ENCODE assay signal across 20 mouse cellular contexts in the genomic region with DNA sequence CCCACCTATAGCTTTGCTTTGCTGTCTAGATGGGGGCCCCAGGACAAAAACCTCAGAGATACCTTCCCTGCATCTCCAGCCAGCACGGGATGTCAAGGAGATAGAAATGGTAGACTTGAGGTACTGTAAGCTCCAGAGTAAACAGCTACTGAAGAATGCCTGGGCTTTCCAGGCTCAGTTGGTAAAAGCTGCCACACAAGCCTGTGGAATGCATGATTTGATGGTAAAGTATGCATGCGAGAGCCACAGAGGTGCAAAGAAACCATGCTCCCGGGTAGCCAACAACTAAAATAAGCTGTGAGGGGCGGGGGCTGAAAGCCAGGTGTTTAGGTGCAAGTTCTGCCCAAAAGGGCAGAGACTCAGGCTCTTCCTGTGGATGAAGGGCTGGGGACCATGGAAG. TPM values are rescaled to one million over a fixed set of nuclear protein-coding genes. Genes with fewer than 3 reads are reported as not detected.
"Had no signal": no experiment of that assay in that cellular context is flagged by ENCODE, and none has a peak within 500 bp of the region (broad histone marks: within the 10 kb centered on the region; RNA-seq: fewer than 3 reads in every experiment).

No protein-coding gene starts in this region.

- H3K4me1 ChIP-seq: lung, embryonic 15.5 days; megakaryocyte, embryonic 14.5 days; stomach, embryonic 15.5 days had no signal

- H3K27me3 ChIP-seq: lung, embryonic 15.5 days; neural tube, embryonic 12.5 days; stomach, embryonic 15.5 days had no signal

- ATAC-seq: liver, postnatal 0 days; lung, postnatal 0 days had no signal

- DNase-seq: liver, postnatal 0 days; lung, adult 2 months; lung, postnatal 14 days; midbrain, embryonic 14.5 days; right cerebral cortex, postnatal 14 days had no signal

- H3K36me3 ChIP-seq: lung, embryonic 15.5 days; midbrain, embryonic 12.5 days; neural tube, embryonic 12.5 days; stomach, embryonic 15.5 days had no signal

- H3K4me2 ChIP-seq: lung, embryonic 15.5 days; midbrain, embryonic 12.5 days; neural tube, embryonic 12.5 days; stomach, embryonic 15.5 days had no signal

- H3K4me3 ChIP-seq: lung, embryonic 15.5 days; midbrain, embryonic 12.5 days; neural tube, embryonic 12.5 days; stomach, embryonic 15.5 days had no signal

- H3K27ac ChIP-seq: lung, embryonic 15.5 days; macrophage; midbrain, embryonic 12.5 days; neural tube, embryonic 12.5 days; stomach, embryonic 15.5 days; stomach, postnatal 0 days had no signal

- H3K9me3 ChIP-seq: lung, embryonic 15.5 days; megakaryocyte, embryonic 14.5 days; midbrain, embryonic 12.5 days; neural tube, embryonic 12.5 days; stomach, embryonic 15.5 days had no signal

- H3K9ac ChIP-seq: liver, postnatal 0 days; lung, embryonic 15.5 days; midbrain, embryonic 12.5 days; neural tube, embryonic 12.5 days; stomach, embryonic 15.5 days had no signal

RNA-seq across cellular contexts. Expression of a gene that starts 49.6 kb away (rescaled TPM):
- total RNA-seq: megakaryocyte progenitor cell, adult 5-6 weeks; midbrain, postnatal 0 days; monocyte, adult 5-6 weeks had no signal
- polyA plus RNA-seq: liver, postnatal 0 days; lung, embryonic 15.5 days; lung, postnatal 0 days; macrophage; midbrain, embryonic 12.5 days; midbrain, embryonic 14.5 days; midbrain, postnatal 0 days; neural tube, embryonic 12.5 days; neural tube, embryonic 14.5 days; spleen, adult 2 months; stomach, embryonic 15.5 days; stomach, postnatal 0 days; testis, adult 2 months; urinary bladder, adult 2 months had no signal
